Mouse (Mus musculus) embryonic fibroblast, embryonic 13.5 days (primary cell): ENCODE data around the gene Catip. TPM values are rescaled to one million over a fixed set of nuclear protein-coding genes. Genes with fewer than 3 reads are reported as not detected.

ENCODE experiments used
- H3K27ac ChIP-seq: 2 replicates; pipeline ENCODE4 v1.5.1; 2012; ENCODE audit warnings: low read length, control low read depth, inconsistent platforms; ENCODE audit not compliant: insufficient read depth
- H3K4me1 ChIP-seq: 2 replicates; pipeline ENCODE4 v1.6.1; 2011; ENCODE audit warnings: low read length; ENCODE audit not compliant: control insufficient read depth, insufficient read depth
- H3K4me3 ChIP-seq: 2 replicates; pipeline ENCODE4 v1.5.1; 2011; ENCODE audit warnings: mild to moderate bottlenecking, control low read depth, low read length; ENCODE audit not compliant: insufficient read depth
- CTCF ChIP-seq: IDR thresholded peaks from 2 replicates; pipeline ENCODE4 v1.5.1; 2011; ENCODE audit warnings: mild to moderate bottlenecking, control low read depth, low read length, moderate library complexity, borderline replicate concordance; ENCODE audit not compliant: insufficient read depth
- POLR2A ChIP-seq: IDR thresholded peaks from 2 replicates; pipeline ENCODE4 v1.6.1; 2011; ENCODE audit warnings: low read depth, mild to moderate bottlenecking, control low read depth, low read length, moderate library complexity
- polyA plus RNA-seq: library from polyadenylated mRNA; stranded (reverse); fragments of >200 nt; gene quantifications from 2 replicates; pipeline ENCODE4 v1.2.4, GENCODE M21; 2011; ENCODE audit warnings: low read depth; ENCODE audit not compliant: missing spikeins, insufficient read length

The Catip gene
- polyA plus RNA-seq, 1 experiment = 3.6 TPM

GRCm38 (mm10) chr1:74388398-74388920 is 26.6 kb downstream of the Catip start:
- H3K27ac ChIP-seq = no peak overlapping the region
- no peak for TF ChIP-seq POLR2A

GRCm38 (mm10) chr1:74389831-74390286 is 28.0 kb downstream of the Catip start:
- Histone ChIP-seq H3K27ac (peak overlapping the region; percentile 49), H3K4me1 (0 out of 2 replicates have a peak, but pooled peaks cover 3% of the 10 kb centered on the region), H3K4me3 (no peak overlapping the region)
- TF ChIP-seq CTCF = no peak
- peak; percentile 53; the same call in 1 of the 2 replicates for TF ChIP-seq POLR2A

More at GRCm38 (mm10) chr1:74388398-74388920, 26.6 kb downstream of the Catip start:
- no peak overlapping the region for H3K4me3 ChIP-seq
- 0 out of 2 replicates have a peak, but pooled peaks cover 3% of the 10 kb centered on the region for H3K4me1 ChIP-seq

- H3K27ac ChIP-seq = peak overlapping the region; percentile 70
- TF ChIP-seq CTCF = peak; percentile 63; the same call in 1 of the 2 replicates
- TF ChIP-seq POLR2A = no peak
- 0 out of 2 replicates have a peak, but pooled peaks cover 3% of the 10 kb centered on the region for H3K4me1 ChIP-seq
- peak overlapping the region; percentile 12; the same call in 1 of the 2 replicates for H3K4me3 ChIP-seq
Observed at GRCm38 (mm10) chr1:74390287-74390906, 28.5 kb downstream of the Catip start.

GRCm38 (mm10) chr1:74390924-74391748 is 29.2 kb downstream of the Catip start, which contains the start of gene Ctdsp1:
Gene Ctdsp1, plus strand, starts transcription at chr1:74391509.
- Histone ChIP-seq H3K27ac (peak within 1 kb of the TSS; percentile 83), H3K4me3 (peak within 1 kb of the TSS; percentile 67), H3K4me1 (0 out of 2 replicates have a peak, but pooled peaks cover 3% of the 10 kb centered on the region)
- TF ChIP-seq CTCF = no peak
- TF ChIP-seq POLR2A = peak; percentile 58

- H3K4me1 ChIP-seq = 0 out of 2 replicates have a peak, but pooled peaks cover 3% of the 10 kb centered on the region
- peak overlapping the region; percentile 83 for H3K27ac ChIP-seq
- 0 out of 2 replicates have a peak, but pooled peaks have one; percentile 45 for TF ChIP-seq POLR2A
- TF ChIP-seq CTCF = no peak
- H3K4me3 ChIP-seq = peak overlapping the region; percentile 67
Observed at GRCm38 (mm10) chr1:74391844-74392441, 30.0 kb downstream of the Catip start.

GRCm38 (mm10) chr1:74392446-74392994 is 30.6 kb downstream of the Catip start:
- TF ChIP-seq CTCF (no peak), POLR2A (no peak)
- Histone ChIP-seq H3K27ac (peak overlapping the region; percentile 83), H3K4me3 (peak overlapping the region; percentile 67), H3K4me1 (0 out of 2 replicates have a peak, but pooled peaks cover 3% of the 10 kb centered on the region)

- H3K27ac ChIP-seq = 0 out of 2 replicates have a peak overlapping the region, but pooled peaks have one; percentile 23
- H3K4me1 ChIP-seq = 0 out of 2 replicates have a peak, but pooled peaks cover 3% of the 10 kb centered on the region
- TF ChIP-seq CTCF (no peak), POLR2A (no peak)
- peak overlapping the region; percentile 67 for H3K4me3 ChIP-seq
Observed at GRCm38 (mm10) chr1:74393010-74393409, 31.1 kb downstream of the Catip start.

GRCm38 (mm10) chr1:74393697-74394096 is 31.8 kb downstream of the Catip start:
- Histone ChIP-seq H3K27ac (no peak overlapping the region), H3K4me3 (no peak overlapping the region), H3K4me1 (0 out of 2 replicates have a peak, but pooled peaks cover 3% of the 10 kb centered on the region)
- TF ChIP-seq POLR2A (no peak), CTCF (no peak)

- no peak overlapping the region for H3K4me3 ChIP-seq
- no peak overlapping the region for H3K27ac ChIP-seq
- 0 out of 2 replicates have a peak, but pooled peaks cover 3% of the 10 kb centered on the region for H3K4me1 ChIP-seq
- TF ChIP-seq CTCF = no peak
Observed at GRCm38 (mm10) chr1:74394311-74394710, 32.4 kb downstream of the Catip start.
